Mouse (Mus musculus) bone marrow macrophage, adult 2 months (primary cell): Measurements from ENCODE around the gene Mical3.

ENCODE experiments used
- CTCF ChIP-seq: IDR thresholded peaks from 2 replicates; pipeline ENCODE4 v1.5.1; 2012; ENCODE audit warnings: low read depth, mild to moderate bottlenecking, low read length, moderate library complexity
- POLR2A ChIP-seq: IDR thresholded peaks from 2 replicates; pipeline ENCODE4 v1.6.1; 2012; ENCODE audit warnings: mild to moderate bottlenecking, low read depth, low read length, borderline replicate concordance

DNA sequence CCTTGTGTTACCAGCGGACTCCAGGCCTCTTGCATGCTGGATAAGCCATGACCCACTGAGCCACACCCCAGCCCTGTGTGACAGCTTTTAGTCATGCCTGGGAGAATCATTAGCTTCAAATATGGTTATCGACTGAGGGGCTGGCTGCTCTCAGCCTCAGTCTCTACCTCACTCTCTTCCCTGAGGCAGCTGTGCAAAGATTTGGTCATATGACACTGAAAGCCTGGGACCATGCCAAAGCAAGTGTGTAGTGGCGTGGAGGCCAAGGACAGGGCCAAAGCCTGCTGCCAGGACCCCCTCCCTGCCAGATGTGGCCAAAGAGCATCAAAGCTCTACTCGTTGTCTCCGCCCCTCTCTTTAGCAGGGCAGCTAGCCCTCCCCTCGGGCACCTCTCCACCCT, 20.9 kb upstream of the Mical3 start:
- TF ChIP-seq CTCF, result no peak
- no peak for TF ChIP-seq POLR2A
